Comparison of ENCODE assay signal across 18 mouse cellular contexts in the genomic region with DNA sequence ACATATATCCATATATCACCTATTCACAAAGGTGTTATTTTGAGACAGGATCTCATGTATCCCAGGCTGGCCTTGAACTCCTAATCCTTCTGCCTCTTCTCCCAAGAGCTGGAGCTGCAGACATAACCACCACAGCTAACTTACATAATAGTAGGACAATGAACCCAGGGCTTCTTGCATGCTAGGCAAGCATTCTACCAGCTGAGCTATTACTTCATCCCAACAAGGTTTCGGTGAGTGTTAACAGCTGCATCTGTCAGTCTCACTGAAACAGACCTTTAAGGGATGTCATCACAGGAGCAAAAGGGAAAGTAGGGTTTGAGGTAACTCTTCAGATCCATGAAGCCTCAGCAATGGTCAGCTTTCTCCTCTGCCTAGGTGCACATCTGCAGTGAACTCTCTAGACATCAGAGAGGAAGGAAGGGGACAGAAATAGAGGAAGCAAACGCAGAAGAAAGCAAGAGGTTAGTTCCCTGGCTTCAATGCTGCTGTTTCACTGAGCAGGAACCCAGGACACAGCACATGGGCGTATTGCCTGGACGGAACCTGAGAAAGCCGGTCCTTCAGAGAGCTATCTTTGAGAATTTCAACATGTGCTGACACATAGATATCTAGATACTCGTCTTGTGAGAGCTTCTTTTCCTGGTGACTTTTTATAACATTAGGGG.
DNase-seq lines count a peak whose midpoint lies in the region; ATAC-seq lines count a peak whose summit lies in the region.
"Had no signal": no experiment of that assay in that cellular context is flagged by ENCODE, and none has a peak within 500 bp of the region (broad histone marks: within the 10 kb centered on the region; RNA-seq: fewer than 3 reads in every experiment).

No protein-coding gene starts in this region.

- no peak overlapping the region for H3K4me3 ChIP-seq in heart, embryonic 11.5 days (ENCODE audit: low read depth, low read length)
- H3K4me3 ChIP-seq: erythroblast, embryonic 14.5 days; kidney, embryonic 15.5 days; limb, embryonic 13.5 days; liver, embryonic 15.5 days had no signal

- H3K27me3 ChIP-seq in heart, embryonic 11.5 days (ENCODE audit: control insufficient read depth, insufficient read depth, low read length), result no peaks in the 10 kb centered on the region
- H3K27me3 ChIP-seq: kidney, embryonic 15.5 days; limb, embryonic 13.5 days; liver, embryonic 15.5 days had no signal

- 55% methylated on average over 6 of the region's 6 CpGs for WGBS in heart, embryonic 11.5 days (ENCODE audit: insufficient replicate concordance)

- H3K36me3 ChIP-seq in heart, embryonic 11.5 days (ENCODE audit: control insufficient read depth, insufficient read depth, low read length), result no peaks in the 10 kb centered on the region
- H3K36me3 ChIP-seq: G1E; kidney, embryonic 15.5 days; limb, embryonic 13.5 days; liver, embryonic 15.5 days had no signal

- H3K9me3 ChIP-seq in heart, embryonic 11.5 days (replicated peaks; ENCODE audit: control insufficient read depth, low read length), result no peaks in the 10 kb centered on the region
- H3K9me3 ChIP-seq: G1E; kidney, embryonic 15.5 days; limb, embryonic 13.5 days; liver, embryonic 15.5 days had no signal

- DNase-seq in heart, adult 11 months, result peak; percentile 79
- DNase-seq in A20 (ENCODE audit: low read depth, low spot score), result peak; percentile 38
- no peak for DNase-seq in T-cell, adult 2 months (ENCODE audit: low spot score)
- no peak for DNase-seq in right cerebral cortex, postnatal 25 days
- DNase-seq: adrenal gland, postnatal 14 days; heart, adult 18-20 months; lung, postnatal 4 days; right cerebral cortex, postnatal 14 days had no signal

- no peak for ATAC-seq in heart, embryonic 11.5 days (replicated peaks; ENCODE audit: insufficient number of reproducible peaks, low FRiP score, low TSS enrichment)
- peak; percentile 68 for ATAC-seq in common myeloid progenitor, adult 5-6 weeks (replicated peaks; ENCODE audit: low read depth, poor library complexity, severe bottlenecking)
- ATAC-seq in megakaryocyte, adult 5-6 weeks (ENCODE audit: poor library complexity, severe bottlenecking), result peak; percentile 78
- no peak for ATAC-seq in inflammation-experienced regulatory T-cells, adult 6 months

- H3K27ac ChIP-seq in heart, embryonic 11.5 days (ENCODE audit: low read depth, low read length), result no peak overlapping the region
- H3K27ac ChIP-seq: kidney, embryonic 15.5 days; liver, embryonic 15.5 days had no signal

- H3K4me1 ChIP-seq in heart, embryonic 11.5 days (ENCODE audit: control insufficient read depth, insufficient read depth, low read length), result no peaks in the 10 kb centered on the region
- H3K4me1 ChIP-seq: kidney, embryonic 15.5 days; liver, embryonic 15.5 days had no signal

- H3K9ac ChIP-seq in heart, embryonic 11.5 days (ENCODE audit: low read depth, low read length), result no peak overlapping the region
- H3K9ac ChIP-seq: forebrain, postnatal 0 days; kidney, embryonic 15.5 days; limb, embryonic 13.5 days; liver, embryonic 15.5 days had no signal

- no peak overlapping the region for H3K4me2 ChIP-seq in heart, embryonic 11.5 days
- H3K4me2 ChIP-seq: kidney, embryonic 15.5 days; limb, embryonic 13.5 days; liver, embryonic 15.5 days had no signal

Comparison
In these comparisons a context has a peak if more than half of its experiments do, and no peak if none do; other contexts are left out.
1. DNase-seq: peak in heart, adult 11 months (single experiment) and A20 (single experiment); none in T-cell, adult 2 months (single experiment) and right cerebral cortex, postnatal 25 days (single experiment).
2. ATAC-seq: peak in common myeloid progenitor, adult 5-6 weeks (single experiment) and megakaryocyte, adult 5-6 weeks (single experiment); none in heart, embryonic 11.5 days (single experiment) and inflammation-experienced regulatory T-cells, adult 6 months (single experiment).